In genomic region chr11:118775753-118776152, GRCm38 (mm10) we compare ENCODE assay signal across 9 mouse cellular contexts.
DNase-seq lines count a peak whose midpoint lies in the region; ATAC-seq lines count a peak whose summit lies in the region.
"Had no signal": no experiment of that assay in that cellular context is flagged by ENCODE, and none has a peak within 500 bp of the region (broad histone marks: within the 10 kb centered on the region; RNA-seq: fewer than 3 reads in every experiment).

No protein-coding gene starts in this region.

- no peak for ATAC-seq in forebrain, embryonic 13.5 days
- no peak for ATAC-seq in forebrain, embryonic 15.5 days (replicated peaks)
- no peak for ATAC-seq in hindbrain, embryonic 15.5 days (ENCODE audit: low FRiP score, low read depth)
- ATAC-seq in midbrain, embryonic 15.5 days (replicated peaks), result no peak

- peaks cover 50% of the 10 kb centered on the region for H3K4me1 ChIP-seq in forebrain, embryonic 13.5 days
- peaks cover 28% of the 10 kb centered on the region for H3K4me1 ChIP-seq in forebrain, embryonic 15.5 days
- H3K4me1 ChIP-seq in hindbrain, embryonic 15.5 days (replicated peaks), result peaks cover 63% of the 10 kb centered on the region
- peaks cover 39% of the 10 kb centered on the region for H3K4me1 ChIP-seq in midbrain, embryonic 15.5 days
- H3K4me1 ChIP-seq: liver, embryonic 15.5 days had no signal

- H3K4me3 ChIP-seq in forebrain, embryonic 13.5 days, result no peak overlapping the region
- no peak overlapping the region for H3K4me3 ChIP-seq in forebrain, embryonic 15.5 days
- H3K4me3 ChIP-seq in hindbrain, embryonic 15.5 days, result no peak overlapping the region
- H3K4me3 ChIP-seq in midbrain, embryonic 15.5 days, result no peak overlapping the region
- H3K4me3 ChIP-seq: liver, embryonic 15.5 days had no signal

- no peaks in the 10 kb centered on the region for H3K27me3 ChIP-seq in forebrain, embryonic 13.5 days
- no peaks in the 10 kb centered on the region for H3K27me3 ChIP-seq in forebrain, embryonic 15.5 days
- H3K27me3 ChIP-seq in hindbrain, embryonic 15.5 days, result no peaks in the 10 kb centered on the region
- no peaks in the 10 kb centered on the region for H3K27me3 ChIP-seq in midbrain, embryonic 15.5 days (replicated peaks)

- no peaks in the 10 kb centered on the region for H3K9me3 ChIP-seq in forebrain, embryonic 13.5 days (replicated peaks)
- H3K9me3 ChIP-seq in forebrain, embryonic 15.5 days, result no peaks in the 10 kb centered on the region
- no peaks in the 10 kb centered on the region for H3K9me3 ChIP-seq in hindbrain, embryonic 15.5 days
- no peaks in the 10 kb centered on the region for H3K9me3 ChIP-seq in midbrain, embryonic 15.5 days
- H3K9me3 ChIP-seq: liver, embryonic 15.5 days had no signal

- no peak overlapping the region for H3K9ac ChIP-seq in forebrain, embryonic 13.5 days
- H3K9ac ChIP-seq in forebrain, embryonic 15.5 days (replicated peaks), result no peak overlapping the region
- H3K9ac ChIP-seq in hindbrain, embryonic 15.5 days, result no peak overlapping the region
- H3K9ac ChIP-seq in midbrain, embryonic 15.5 days, result no peak overlapping the region
- H3K9ac ChIP-seq: liver, embryonic 15.5 days had no signal

- DNase-seq in 3134 (ENCODE audit: extremely low read depth, insufficient read length, low spot score) (peak; percentile 15), WW6 (ENCODE audit: low read depth, low spot score) (peak; percentile 67)
- DNase-seq in layer of hippocampus, adult 8-10 months (ENCODE audit: low spot score in 2 of 2), result no peak
- DNase-seq in frontal cortex, postnatal 25 days (ENCODE audit: low spot score in 2 of 2), result no peak

- H3K36me3 ChIP-seq in forebrain, embryonic 13.5 days (ENCODE audit: poor library complexity, severe bottlenecking), result no peaks in the 10 kb centered on the region
- no peaks in the 10 kb centered on the region for H3K36me3 ChIP-seq in forebrain, embryonic 15.5 days
- no peaks in the 10 kb centered on the region for H3K36me3 ChIP-seq in hindbrain, embryonic 15.5 days
- no peaks in the 10 kb centered on the region for H3K36me3 ChIP-seq in midbrain, embryonic 15.5 days (replicated peaks)
- H3K36me3 ChIP-seq: liver, embryonic 15.5 days had no signal

- WGBS in forebrain, embryonic 13.5 days, result 15% methylated on average over 3 of the region's 3 CpGs
- 18% methylated on average over 3 of the region's 3 CpGs for WGBS in forebrain, embryonic 15.5 days
- 17% methylated on average over 3 of the region's 3 CpGs for WGBS in hindbrain, embryonic 15.5 days
- WGBS in midbrain, embryonic 15.5 days, result 20% methylated on average over 3 of the region's 3 CpGs

- 0 out of 2 replicates have a peak overlapping the region, but pooled peaks have one; percentile 48 for H3K27ac ChIP-seq in forebrain, embryonic 13.5 days
- no peak overlapping the region for H3K27ac ChIP-seq in forebrain, embryonic 15.5 days (replicated peaks)
- peak overlapping the region; percentile 43 for H3K27ac ChIP-seq in hindbrain, embryonic 15.5 days (replicated peaks)
- peak overlapping the region; percentile 57; the same call in 1 of the 2 replicates for H3K27ac ChIP-seq in midbrain, embryonic 15.5 days
- H3K27ac ChIP-seq: liver, embryonic 15.5 days had no signal

- no peak overlapping the region for H3K4me2 ChIP-seq in forebrain, embryonic 13.5 days
- no peak overlapping the region for H3K4me2 ChIP-seq in forebrain, embryonic 15.5 days (replicated peaks)
- H3K4me2 ChIP-seq in hindbrain, embryonic 15.5 days, result no peak overlapping the region
- H3K4me2 ChIP-seq in midbrain, embryonic 15.5 days, result no peak overlapping the region
- H3K4me2 ChIP-seq: liver, embryonic 15.5 days had no signal

Comparison
In these comparisons a context has a peak if more than half of its experiments do, and no peak if none do; other contexts are left out.
1. DNase-seq: peak in 3134 (single experiment) and WW6 (single experiment); none in layer of hippocampus, adult 8-10 months (0 of 2) and frontal cortex, postnatal 25 days (0 of 2).